ENCODE assay signal across 19 mouse cellular contexts in the genomic region with DNA sequence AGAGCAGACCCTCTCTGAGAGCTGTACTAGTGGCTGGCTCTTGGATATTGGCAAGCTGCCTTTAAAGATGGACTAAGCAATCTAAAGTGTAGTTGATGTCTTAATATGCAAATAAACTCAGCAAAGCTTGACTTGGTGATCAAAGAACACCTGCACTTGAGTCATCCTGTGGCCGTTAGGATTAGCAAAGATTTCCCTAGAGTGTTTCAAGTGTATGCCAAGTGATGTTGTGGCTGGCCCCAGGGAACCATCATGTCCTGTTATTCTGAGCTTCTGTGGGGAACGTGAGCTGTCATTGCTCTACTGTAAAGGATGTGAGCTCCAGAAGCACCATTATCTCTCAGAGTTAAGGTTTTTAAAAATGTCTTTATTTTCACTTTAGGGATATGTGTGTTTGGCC.
"Had no signal": no experiment of that assay in that cellular context is flagged by ENCODE, and none has a peak within 500 bp of the region (broad histone marks: within the 10 kb centered on the region; RNA-seq: fewer than 3 reads in every experiment).

No protein-coding gene starts in this region.

- ATAC-seq: midbrain, embryonic 15.5 days had no signal

- H3K27ac ChIP-seq: liver, embryonic 13.5 days; liver, embryonic 15.5 days; midbrain, embryonic 10.5 days; midbrain, embryonic 12.5 days; midbrain, embryonic 15.5 days; neural tube, embryonic 13.5 days; neural tube, embryonic 15.5 days had no signal

- H3K4me2 ChIP-seq: liver, embryonic 13.5 days; liver, embryonic 15.5 days; lung, embryonic 14.5 days; midbrain, embryonic 12.5 days; midbrain, embryonic 15.5 days; neural tube, embryonic 13.5 days; neural tube, embryonic 15.5 days had no signal

- H3K27me3 ChIP-seq: liver, embryonic 13.5 days; liver, embryonic 15.5 days; midbrain, embryonic 12.5 days; midbrain, embryonic 15.5 days; neural tube, embryonic 13.5 days; neural tube, embryonic 15.5 days had no signal

- H3K4me1 ChIP-seq: liver, embryonic 13.5 days; liver, embryonic 15.5 days; midbrain, embryonic 10.5 days; midbrain, embryonic 12.5 days; midbrain, embryonic 15.5 days; neural tube, embryonic 13.5 days; neural tube, embryonic 15.5 days had no signal

- H3K9me3 ChIP-seq: liver, embryonic 13.5 days; liver, embryonic 15.5 days; midbrain, embryonic 10.5 days; midbrain, embryonic 12.5 days; midbrain, embryonic 15.5 days; neural tube, embryonic 13.5 days; neural tube, embryonic 15.5 days had no signal

- H3K9ac ChIP-seq: liver, embryonic 13.5 days; liver, embryonic 15.5 days; lung, embryonic 14.5 days; midbrain, embryonic 12.5 days; midbrain, embryonic 15.5 days; neural tube, embryonic 13.5 days; neural tube, embryonic 15.5 days had no signal

- H3K36me3 ChIP-seq: liver, embryonic 13.5 days; liver, embryonic 15.5 days; midbrain, embryonic 10.5 days; midbrain, embryonic 12.5 days; midbrain, embryonic 15.5 days; neural tube, embryonic 13.5 days; neural tube, embryonic 15.5 days had no signal

- H3K4me3 ChIP-seq: liver, embryonic 13.5 days; liver, embryonic 15.5 days; midbrain, embryonic 10.5 days; midbrain, embryonic 12.5 days; midbrain, embryonic 15.5 days; myocyte; neural tube, embryonic 13.5 days; neural tube, embryonic 15.5 days had no signal

- DNase-seq: liver, embryonic 13.5 days; lung, adult 18-20 months; lung, embryonic 14.5 days; lung, postnatal 10 days; lung, postnatal 4 days; retina, postnatal 1 day; right cerebral cortex, adult 18-20 months; right cerebral cortex, postnatal 25 days; right cerebral cortex, postnatal 4 days; thymus, adult 2 months; thymus, postnatal 25 days; thymus, postnatal 4 days had no signal
